Mouse (Mus musculus): ENCODE results near the gene Adcy10. TPM values are rescaled to one million over a fixed set of nuclear protein-coding genes. Genes with fewer than 3 reads are reported as not detected.
A peak's percentile ranks its signal among the peaks of the same experiment; 100 is the strongest.

Adcy10 gene
- polyA plus RNA-seq, 1 experiment from 2014 or later: 0.13 TPM

GRCm38 (mm10) chr1:165565283-165565682 lies 80.3 kb downstream of the Adcy10 start:
- ATAC-seq (ENCODE audit: low FRiP score, low TSS enrichment) (no peak), DNase-seq (no peak)
- H3K4me1 ChIP-seq (ENCODE audit: control insufficient read depth, insufficient read depth, low read length): no peaks in the 10 kb centered on the region
- H3K4me3 ChIP-seq (replicated peaks; ENCODE audit: low read depth, low read length): no peak overlapping the region
- 92% methylated on average over 4 of the region's 4 CpGs for WGBS
- no peaks in the 10 kb centered on the region for H3K36me3 ChIP-seq (ENCODE audit: control insufficient read depth, insufficient read depth, low read length)
- no peak overlapping the region for H3K4me2 ChIP-seq (ENCODE audit: low read length)
- H3K9ac ChIP-seq (replicated peaks; ENCODE audit: low read length): no peak overlapping the region
- no peaks in the 10 kb centered on the region for H3K9me3 ChIP-seq (ENCODE audit: control insufficient read depth, low read length)
- no peak overlapping the region for H3K27ac ChIP-seq (replicated peaks; ENCODE audit: low read depth, low read length)
- H3K27me3 ChIP-seq (ENCODE audit: control insufficient read depth, insufficient read depth, low read length): no peaks in the 10 kb centered on the region

DNA sequence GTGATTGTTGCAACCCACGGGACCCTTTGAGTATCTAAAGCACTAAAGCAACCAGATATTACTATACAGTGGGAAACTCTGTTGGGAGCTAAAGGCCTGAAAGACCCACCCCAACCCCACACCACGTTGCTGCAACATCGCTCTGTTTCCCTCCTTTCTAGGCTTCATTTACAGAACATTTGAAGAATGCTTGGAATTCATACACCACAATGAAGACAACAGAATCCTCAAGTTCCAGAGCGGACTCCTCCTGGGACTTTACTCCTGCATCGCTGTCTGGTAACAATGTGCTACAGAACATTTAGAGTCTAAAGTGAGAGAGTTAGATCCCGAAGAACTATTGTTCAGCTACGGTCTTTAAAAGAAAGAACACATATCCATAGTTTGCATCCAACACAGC lies 82.5 kb downstream of the Adcy10 start:
- Histone ChIP-seq H3K4me3 (replicated peaks; ENCODE audit: low read depth, low read length) (no peak overlapping the region), H3K27ac (replicated peaks; ENCODE audit: low read depth, low read length) (no peak overlapping the region), H3K36me3 (ENCODE audit: control insufficient read depth, insufficient read depth, low read length) (no peaks in the 10 kb centered on the region), H3K27me3 (ENCODE audit: control insufficient read depth, insufficient read depth, low read length) (no peaks in the 10 kb centered on the region), H3K4me1 (ENCODE audit: control insufficient read depth, insufficient read depth, low read length) (no peaks in the 10 kb centered on the region), H3K9me3 (ENCODE audit: control insufficient read depth, low read length) (no peaks in the 10 kb centered on the region), H3K9ac (replicated peaks; ENCODE audit: low read length) (no peak overlapping the region), H3K4me2 (ENCODE audit: low read length) (no peak overlapping the region)
- ATAC-seq (ENCODE audit: low FRiP score, low TSS enrichment) (no peak), DNase-seq (no peak)
- 81% methylated on average over 7 of the region's 7 CpGs for WGBS

GRCm38 (mm10) chr1:165576005-165576404 lies 91.0 kb downstream of the Adcy10 start:
- no peak overlapping the region for H3K27ac ChIP-seq (replicated peaks; ENCODE audit: low read depth, low read length)
- WGBS: 82% methylated on average over 4 of the region's 4 CpGs

DNA sequence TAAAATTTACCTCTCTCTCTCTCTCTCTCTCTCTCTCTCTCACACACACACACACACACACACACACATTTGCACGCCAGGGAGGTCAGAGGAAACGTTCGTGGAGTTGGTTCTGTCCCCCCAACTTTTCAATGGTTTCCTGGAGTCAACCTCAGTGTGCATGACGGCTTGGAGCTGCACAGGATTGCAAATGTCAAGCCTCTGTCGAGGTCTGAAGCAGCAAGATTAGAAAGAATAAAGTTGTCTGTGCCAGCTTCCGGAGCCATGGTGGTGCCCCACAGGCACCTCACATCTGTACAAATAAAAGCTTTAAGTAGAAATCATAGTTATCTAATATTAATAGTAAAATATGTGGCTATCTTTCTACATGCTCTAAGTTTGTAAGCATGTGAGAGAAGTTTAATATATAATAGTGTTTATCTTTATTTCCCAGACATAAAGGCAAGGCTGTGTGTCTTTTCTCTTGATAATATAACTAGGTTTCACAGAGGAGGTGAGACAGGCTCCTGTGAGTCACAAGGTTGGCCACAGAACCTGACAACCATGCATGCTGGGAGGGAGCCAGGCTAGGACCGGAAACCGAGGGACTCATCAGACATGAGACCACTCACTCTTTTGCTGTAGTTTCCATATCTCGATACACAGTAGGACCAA lies 91.6 kb downstream of the Adcy10 start:
- Histone ChIP-seq H3K27me3 (ENCODE audit: control insufficient read depth, insufficient read depth, low read length) (no peaks in the 10 kb centered on the region), H3K36me3 (ENCODE audit: control insufficient read depth, insufficient read depth, low read length) (no peaks in the 10 kb centered on the region), H3K4me3 (replicated peaks; ENCODE audit: low read depth, low read length) (no peak overlapping the region), H3K9ac (replicated peaks; ENCODE audit: low read length) (no peak overlapping the region), H3K4me1 (ENCODE audit: control insufficient read depth, insufficient read depth, low read length) (no peaks in the 10 kb centered on the region), H3K27ac (replicated peaks; ENCODE audit: low read depth, low read length) (no peak overlapping the region), H3K4me2 (ENCODE audit: low read length) (no peak overlapping the region), H3K9me3 (ENCODE audit: control insufficient read depth, low read length) (no peaks in the 10 kb centered on the region)
- ATAC-seq (ENCODE audit: low FRiP score, low TSS enrichment) (no peak), DNase-seq (no peak)
- 81% methylated on average over 9 of the region's 9 CpGs for WGBS

More at GRCm38 (mm10) chr1:165576005-165576404, 91.0 kb downstream of the Adcy10 start:
- no peak for DNase-seq
- Histone ChIP-seq H3K36me3 (ENCODE audit: control insufficient read depth, insufficient read depth, low read length) (no peaks in the 10 kb centered on the region), H3K27me3 (ENCODE audit: control insufficient read depth, insufficient read depth, low read length) (no peaks in the 10 kb centered on the region), H3K9me3 (ENCODE audit: control insufficient read depth, low read length) (no peaks in the 10 kb centered on the region), H3K4me1 (ENCODE audit: control insufficient read depth, insufficient read depth, low read length) (no peaks in the 10 kb centered on the region), H3K9ac (replicated peaks; ENCODE audit: low read length) (no peak overlapping the region), H3K4me2 (ENCODE audit: low read length) (no peak overlapping the region), H3K4me3 (replicated peaks; ENCODE audit: low read depth, low read length) (no peak overlapping the region)
- no peak for ATAC-seq (ENCODE audit: low FRiP score, low TSS enrichment)

- no peaks in the 10 kb centered on the region for H3K27me3 ChIP-seq (ENCODE audit: control insufficient read depth, insufficient read depth, low read length)
- 52% methylated on average over 5 of the region's 5 CpGs for WGBS
- H3K4me1 ChIP-seq (ENCODE audit: control insufficient read depth, insufficient read depth, low read length): no peaks in the 10 kb centered on the region
- ATAC-seq (ENCODE audit: low FRiP score, low TSS enrichment): no peak
- H3K9ac ChIP-seq (replicated peaks; ENCODE audit: low read length): no peak overlapping the region
- no peak overlapping the region for H3K27ac ChIP-seq (replicated peaks; ENCODE audit: low read depth, low read length)
- no peaks in the 10 kb centered on the region for H3K9me3 ChIP-seq (ENCODE audit: control insufficient read depth, low read length)
- no peaks in the 10 kb centered on the region for H3K36me3 ChIP-seq (ENCODE audit: control insufficient read depth, insufficient read depth, low read length)
- H3K4me2 ChIP-seq (ENCODE audit: low read length): no peak overlapping the region
- DNase-seq: peak; percentile 23
- no peak overlapping the region for H3K4me3 ChIP-seq (replicated peaks; ENCODE audit: low read depth, low read length)
Observed at GRCm38 (mm10) chr1:165579332-165579731, 94.3 kb downstream of the Adcy10 start.

DNA sequence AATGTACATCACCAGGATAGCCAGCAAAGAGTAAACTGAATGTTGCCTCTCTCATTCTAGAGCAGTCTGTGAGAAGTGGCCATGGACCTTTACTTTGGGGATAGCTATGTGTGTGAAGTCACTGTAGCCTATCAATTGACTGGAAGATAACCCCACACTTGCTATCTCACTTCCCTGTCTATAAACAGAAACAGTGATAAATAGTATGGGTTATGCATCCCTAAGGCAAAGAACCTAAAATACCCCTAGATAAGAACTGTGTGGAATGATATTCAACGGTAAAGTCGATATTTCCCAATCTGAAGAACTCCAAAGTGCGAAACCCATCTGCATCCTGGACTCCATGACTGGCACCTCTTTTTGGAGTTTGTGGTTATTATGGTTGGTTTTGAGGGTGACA lies 96.3 kb downstream of the Adcy10 start:
- no peak for ATAC-seq (ENCODE audit: low FRiP score, low TSS enrichment)
- H3K9ac ChIP-seq (replicated peaks; ENCODE audit: low read length): no peak overlapping the region
- no peak overlapping the region for H3K27ac ChIP-seq (replicated peaks; ENCODE audit: low read depth, low read length)
- H3K27me3 ChIP-seq (ENCODE audit: control insufficient read depth, insufficient read depth, low read length): no peaks in the 10 kb centered on the region
- WGBS: 96% methylated on average over 3 of the region's 3 CpGs
- H3K9me3 ChIP-seq (ENCODE audit: control insufficient read depth, low read length): no peaks in the 10 kb centered on the region
- no peak overlapping the region for H3K4me3 ChIP-seq (replicated peaks; ENCODE audit: low read depth, low read length)
- no peak for DNase-seq
- H3K36me3 ChIP-seq (ENCODE audit: control insufficient read depth, insufficient read depth, low read length): no peaks in the 10 kb centered on the region
- no peaks in the 10 kb centered on the region for H3K4me1 ChIP-seq (ENCODE audit: control insufficient read depth, insufficient read depth, low read length)
- no peak overlapping the region for H3K4me2 ChIP-seq (ENCODE audit: low read length)

DNA sequence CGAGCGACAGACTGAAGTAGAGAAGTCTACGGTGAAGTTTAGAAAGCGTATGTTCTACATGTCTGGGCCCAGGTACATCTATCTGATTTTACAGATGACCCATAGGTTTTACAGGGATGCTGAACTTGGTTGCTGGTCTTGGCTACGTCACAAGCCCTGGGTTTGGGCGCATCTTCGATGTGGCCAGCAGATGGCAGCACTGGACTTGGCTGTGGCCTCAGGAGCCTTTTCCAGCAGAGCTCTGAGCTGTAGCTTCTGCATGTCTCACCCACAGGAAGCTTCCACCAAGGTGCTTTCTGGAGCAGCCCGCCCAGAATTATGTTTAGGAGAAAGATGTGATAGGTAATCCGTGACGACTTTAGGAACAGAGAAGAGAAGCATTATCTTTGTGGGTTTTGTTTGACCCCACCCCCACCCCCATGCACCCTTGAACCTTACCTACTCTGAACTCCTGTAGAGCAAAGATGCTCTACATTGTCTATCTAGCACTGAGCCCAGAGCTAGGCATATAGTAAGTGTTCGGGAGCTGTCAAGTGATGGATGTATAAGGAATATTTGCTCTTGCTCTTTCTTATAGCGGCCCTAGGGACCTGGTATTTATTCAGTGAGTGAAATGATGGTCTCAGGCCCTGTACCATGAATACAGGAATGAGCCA lies 98.7 kb downstream of the Adcy10 start:
- Histone ChIP-seq H3K36me3 (ENCODE audit: control insufficient read depth, insufficient read depth, low read length) (no peaks in the 10 kb centered on the region), H3K27me3 (ENCODE audit: control insufficient read depth, insufficient read depth, low read length) (no peaks in the 10 kb centered on the region), H3K9ac (replicated peaks; ENCODE audit: low read length) (no peak overlapping the region), H3K4me2 (ENCODE audit: low read length) (no peak overlapping the region), H3K27ac (replicated peaks; ENCODE audit: low read depth, low read length) (no peak overlapping the region), H3K4me3 (replicated peaks; ENCODE audit: low read depth, low read length) (no peak overlapping the region), H3K4me1 (ENCODE audit: control insufficient read depth, insufficient read depth, low read length) (no peaks in the 10 kb centered on the region), H3K9me3 (ENCODE audit: control insufficient read depth, low read length) (no peaks in the 10 kb centered on the region)
- 36% methylated on average over 12 of the region's 12 CpGs for WGBS
- peak; percentile 74; the same call in 1 of the 2 replicates for ATAC-seq (ENCODE audit: low FRiP score, low TSS enrichment)
- DNase-seq: peak; percentile 91

DNA sequence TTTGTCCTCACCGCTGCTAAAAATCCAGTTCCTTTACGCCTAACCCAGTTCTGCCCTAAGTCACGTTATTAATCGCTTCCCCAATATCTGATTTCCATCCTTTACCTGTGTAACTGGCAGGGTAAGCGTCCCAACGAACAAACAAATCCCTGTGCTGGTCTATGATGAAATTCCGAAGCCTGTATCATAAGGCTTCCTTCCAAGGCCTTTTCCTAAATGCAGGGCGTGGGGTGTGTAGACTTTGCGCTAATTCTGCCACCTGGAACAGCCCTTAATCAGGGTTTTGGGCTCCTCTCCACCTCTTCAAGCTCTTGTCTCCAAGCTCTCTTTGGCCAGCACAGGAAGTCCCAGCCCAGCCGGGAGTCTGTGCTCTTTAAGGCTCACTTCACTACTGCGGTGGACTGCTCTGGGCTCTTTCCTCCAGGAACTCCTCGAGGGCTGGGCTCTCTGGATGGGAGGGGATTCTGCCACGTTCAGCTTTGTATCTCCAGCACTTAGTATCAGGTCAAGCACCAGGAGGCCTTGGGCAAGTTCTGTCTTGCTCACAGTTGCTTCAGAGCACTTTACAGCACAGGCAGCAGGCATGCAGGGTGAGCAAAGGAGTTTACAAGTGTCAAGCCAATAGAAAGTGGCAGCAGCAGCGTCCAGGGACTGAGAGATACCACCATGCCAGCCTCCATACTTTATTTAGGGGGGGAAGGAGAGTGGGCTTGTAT lies 100.6 kb downstream of the Adcy10 start:
- DNase-seq (no peak), ATAC-seq (ENCODE audit: low FRiP score, low TSS enrichment) (no peak)
- Histone ChIP-seq H3K36me3 (ENCODE audit: control insufficient read depth, insufficient read depth, low read length) (peaks cover 1% of the 10 kb centered on the region), H3K4me2 (ENCODE audit: low read length) (no peak overlapping the region), H3K9me3 (ENCODE audit: control insufficient read depth, low read length) (no peaks in the 10 kb centered on the region), H3K27me3 (ENCODE audit: control insufficient read depth, insufficient read depth, low read length) (no peaks in the 10 kb centered on the region), H3K4me1 (ENCODE audit: control insufficient read depth, insufficient read depth, low read length) (no peaks in the 10 kb centered on the region), H3K27ac (replicated peaks; ENCODE audit: low read depth, low read length) (no peak overlapping the region), H3K4me3 (replicated peaks; ENCODE audit: low read depth, low read length) (no peak overlapping the region), H3K9ac (replicated peaks; ENCODE audit: low read length) (no peak overlapping the region)
- 65% methylated on average over 14 of the region's 14 CpGs for WGBS
